Mouse (Mus musculus) MEL (cell line): ENCODE measurements at regions not wholly inside any gene's neighbourhood (a gene's known extent, or its start where the extent isn't known, plus 50 kb on each side); places are given as distances from the start of the nearest gene placed in this dataset.

ENCODE experiments used
- DNase-seq: peaks from one replicate; pipeline ENCODE4 v3.0.0; 2011; ENCODE audit warnings: low read depth, low spot score
- H3K27ac ChIP-seq: 2 replicates; pipeline ENCODE4 v1.5.1; 2012; ENCODE audit warnings: low read depth, mild to moderate bottlenecking, control low read depth, low read length, moderate library complexity; ENCODE audit not compliant: control insufficient read depth
- H3K27me3 ChIP-seq, 2 experiments: fragments of 150-350 bp in 1 of 2; sonication (generic) in 1 of 2; 2 replicates each; pipeline ENCODE4 v1.6.1; 2012; ENCODE audit warnings: low read length in 2 of 2, mild to moderate bottlenecking in 2 of 2, improper control_type of control experiment in 1 of 2, moderate library complexity in 1 of 2; ENCODE audit not compliant: insufficient read depth in 2 of 2, control insufficient read depth in 1 of 2
- H3K36me3 ChIP-seq, 2 experiments: 2 replicates each; pipeline ENCODE4 v1.6.1; 2012 to 2014; ENCODE audit warnings: low read length in 2 of 2, improper control_type of control experiment in 1 of 2, inconsistent platforms in 1 of 2, mild to moderate bottlenecking in 1 of 2; ENCODE audit not compliant: insufficient read depth in 2 of 2, control insufficient read depth in 1 of 2
- H3K4me1 ChIP-seq, 2 experiments: fragments of 150-350 bp in 1 of 2; sonication (generic) in 1 of 2; 2 replicates each; pipeline ENCODE4 v1.6.1; 2012; ENCODE audit warnings: low read length in 2 of 2, improper control_type of control experiment in 1 of 2, mild to moderate bottlenecking in 1 of 2; ENCODE audit not compliant: insufficient read depth in 2 of 2, control insufficient read depth in 1 of 2
- H3K4me3 ChIP-seq, 2 experiments: fragments of 150-350 bp in 1 of 2; sonication (generic) in 1 of 2; 2 replicates each; pipeline ENCODE4 v1.5.1; 2012; ENCODE audit warnings: low read depth in 2 of 2, low read length in 2 of 2, mild to moderate bottlenecking in 2 of 2, moderate library complexity in 2 of 2, control low read depth in 1 of 2, improper control_type of control experiment in 1 of 2; ENCODE audit not compliant: control insufficient read depth in 1 of 2, insufficient read depth in 1 of 2
- H3K79me2 ChIP-seq: 2 replicates; pipeline ENCODE4 v1.6.1; 2012; ENCODE audit warnings: mild to moderate bottlenecking, low read length, moderate library complexity; ENCODE audit not compliant: control insufficient read depth, poor library complexity, insufficient read depth
- H3K9ac ChIP-seq: 2 replicates; pipeline ENCODE4 v1.6.1; 2012; ENCODE audit warnings: low read depth, mild to moderate bottlenecking, control low read depth, low read length, moderate library complexity; ENCODE audit not compliant: control insufficient read depth, poor library complexity, severe bottlenecking
- H3K9me3 ChIP-seq: fragments of 150-350 bp; sonication (generic); replicated peaks from 2 replicates; pipeline ENCODE4 v1.6.1; 2012; ENCODE audit warnings: mild to moderate bottlenecking, low read length, improper control_type of control experiment, moderate library complexity; ENCODE audit not compliant: insufficient read depth
- BHLHE40 ChIP-seq: IDR thresholded peaks from 2 replicates; pipeline ENCODE4 v1.6.1; 2012; ENCODE audit warnings: low read depth, mild to moderate bottlenecking, inconsistent platforms, low read length, improper control_type of control experiment, borderline replicate concordance
- CHD2 ChIP-seq: IDR thresholded peaks from 2 replicates; pipeline ENCODE4 v1.6.1; 2011; ENCODE audit warnings: low read length, improper control_type of control experiment
- EP300 ChIP-seq, 2 experiments: IDR thresholded peaks; 2 replicates each; pipeline ENCODE4 v1.6.1; 2011; ENCODE audit warnings: improper control_type of control experiment in 2 of 2, low read length in 2 of 2, low read depth in 1 of 2, mild to moderate bottlenecking in 1 of 2
- ETS1 ChIP-seq: IDR thresholded peaks from 2 replicates; pipeline ENCODE4 v1.6.1; 2012; ENCODE audit warnings: low read depth, mild to moderate bottlenecking, inconsistent platforms, low read length, improper control_type of control experiment, moderate library complexity
- GATA1 ChIP-seq: IDR thresholded peaks from 2 replicates; pipeline ENCODE4 v1.6.1; 2011; ENCODE audit warnings: low read depth, low read length, improper control_type of control experiment
- KAT2A ChIP-seq: conservative IDR thresholded peaks from 2 replicates; pipeline ENCODE4 v1.6.1; 2012; ENCODE audit warnings: low read depth, low read length, improper control_type of control experiment, inconsistent platforms
- MAFK ChIP-seq: IDR thresholded peaks from 2 replicates; pipeline ENCODE4 v1.6.1; 2011; ENCODE audit warnings: low read depth, mild to moderate bottlenecking, low read length, improper control_type of control experiment, borderline replicate concordance
- MEF2A ChIP-seq: IDR thresholded peaks from 2 replicates; pipeline ENCODE4 v1.6.1; 2014; ENCODE audit warnings: low read depth, mild to moderate bottlenecking, inconsistent platforms, low read length, improper control_type of control experiment; ENCODE audit not compliant: poor library complexity, insufficient replicate concordance, severe bottlenecking; ENCODE audit errors: extremely low read depth
- MXI1 ChIP-seq: IDR thresholded peaks from 2 replicates; pipeline ENCODE4 v1.6.1; 2011; ENCODE audit warnings: mild to moderate bottlenecking, low read depth, low read length, improper control_type of control experiment
- POLR2A ChIP-seq, 2 experiments: IDR thresholded peaks; 2 replicates each; pipeline ENCODE4 v1.6.1; 2011 to 2012; ENCODE audit warnings: low read length in 2 of 2, mild to moderate bottlenecking in 2 of 2, control low read depth in 1 of 2, improper control_type of control experiment in 1 of 2, low read depth in 1 of 2, moderate library complexity in 1 of 2; ENCODE audit not compliant: control insufficient read depth in 1 of 2, insufficient read depth in 1 of 2, poor library complexity in 1 of 2
- POLR2AphosphoS5 ChIP-seq: IDR thresholded peaks from 2 replicates; pipeline ENCODE4 v1.6.1; 2012; ENCODE audit warnings: low read depth, borderline replicate concordance, mild to moderate bottlenecking, inconsistent platforms, low read length, moderate library complexity, mixed read lengths
- TBP ChIP-seq: IDR thresholded peaks from 2 replicates; pipeline ENCODE4 v1.8.0; 2011; ENCODE audit warnings: low read depth, low read length, improper control_type of control experiment
- TCF12 ChIP-seq: IDR thresholded peaks from 2 replicates; pipeline ENCODE4 v1.6.1; 2014; ENCODE audit warnings: low read depth, mild to moderate bottlenecking, inconsistent platforms, low read length, improper control_type of control experiment, moderate library complexity
- USF1 ChIP-seq: IDR thresholded peaks from 2 replicates; pipeline ENCODE4 v1.6.1; 2014; ENCODE audit warnings: low read depth, mild to moderate bottlenecking, inconsistent platforms, low read length, improper control_type of control experiment, moderate library complexity
- ZC3H11A ChIP-seq: IDR thresholded peaks from 2 replicates; pipeline ENCODE4 v1.6.1; 2012; ENCODE audit warnings: low read depth, mild to moderate bottlenecking, inconsistent platforms, low read length, improper control_type of control experiment
- ZKSCAN1 ChIP-seq: IDR thresholded peaks from 2 replicates; pipeline ENCODE4 v1.6.1; 2012; ENCODE audit warnings: low read depth, mild to moderate bottlenecking, inconsistent platforms, low read length, improper control_type of control experiment, moderate library complexity
- ZMIZ1 ChIP-seq: IDR thresholded peaks from 2 replicates; pipeline ENCODE4 v1.6.1; 2012; ENCODE audit warnings: low read depth, mild to moderate bottlenecking, inconsistent platforms, low read length, improper control_type of control experiment, moderate library complexity

DNA sequence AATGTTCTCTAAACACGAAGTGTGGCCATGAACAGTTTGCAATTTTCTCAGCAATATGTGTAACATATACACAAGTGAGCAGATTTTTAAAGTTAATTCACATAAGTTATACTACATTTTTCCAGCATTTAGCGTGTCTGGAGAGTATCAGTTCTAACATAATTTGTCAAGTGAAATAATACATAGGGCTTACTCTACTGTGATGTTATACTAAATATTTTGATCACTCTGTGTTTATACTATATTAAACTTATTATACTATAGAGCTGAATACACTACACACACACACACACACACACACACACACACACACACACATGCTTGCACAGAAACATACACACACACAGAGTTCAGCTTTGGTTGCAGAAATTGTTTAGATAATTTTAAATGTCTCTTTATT, 155.3 kb upstream of the Fbxl7 start:
- no peaks in the 10 kb centered on the region for H3K36me3 ChIP-seq
- no peak overlapping the region for H3K9ac ChIP-seq
- TF ChIP-seq POLR2AphosphoS5 (no peak), USF1 (no peak), EP300 (IDR thresholded peaks at IDR 0.05; ENCODE audit: low read depth in 1 of 2, low read length in 2 of 2) (no peak), ZC3H11A (no peak), MEF2A (no peak), MAFK (no peak), KAT2A (no peak)
- TF ChIP-seq, all 39 proteins: peak for 0
- H3K9me3 ChIP-seq: no peaks in the 10 kb centered on the region
- no peak for DNase-seq
- no peak overlapping the region for H3K27ac ChIP-seq
- H3K27me3 ChIP-seq: no peaks in the 10 kb centered on the region
- no peak overlapping the region for H3K4me3 ChIP-seq
- no peaks in the 10 kb centered on the region for H3K79me2 ChIP-seq
- H3K4me1 ChIP-seq: no peaks in the 10 kb centered on the region

DNA sequence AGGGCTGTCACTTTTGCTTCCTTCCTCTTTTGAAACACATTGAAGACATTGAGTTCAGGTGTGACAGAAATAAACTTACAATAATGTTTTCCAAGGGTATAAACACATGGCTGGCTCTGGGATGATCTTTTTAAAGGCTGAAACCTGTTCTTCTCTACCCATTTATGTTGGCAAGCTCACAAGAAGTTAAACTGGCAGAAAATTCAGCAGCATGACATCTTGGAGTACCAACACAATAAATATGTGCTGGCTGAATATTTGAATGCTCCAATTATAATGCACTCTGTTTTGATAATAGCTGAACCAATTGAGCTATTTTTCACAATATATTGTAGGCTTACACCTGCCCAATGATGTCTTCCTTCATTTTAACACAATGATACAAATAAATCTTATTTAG, 168.1 kb upstream of the Fbxl7 start:
- no peaks in the 10 kb centered on the region for H3K4me1 ChIP-seq
- TF ChIP-seq MAFK (no peak), ZKSCAN1 (no peak), KAT2A (no peak), POLR2A (IDR thresholded peaks at IDR 0.05; ENCODE audit: control insufficient read depth in 1 of 2, insufficient read depth in 1 of 2, low read depth in 1 of 2, low read length in 2 of 2, poor library complexity in 1 of 2) (no peak), TBP (no peak), TCF12 (no peak), ETS1 (no peak), MXI1 (no peak), GATA1 (no peak), ZMIZ1 (no peak), POLR2AphosphoS5 (no peak), CHD2 (no peak), ZC3H11A (no peak), BHLHE40 (no peak)
- no peak overlapping the region for H3K9ac ChIP-seq
- H3K9me3 ChIP-seq: no peaks in the 10 kb centered on the region
- no peaks in the 10 kb centered on the region for H3K79me2 ChIP-seq
- no peaks in the 10 kb centered on the region for H3K27me3 ChIP-seq
- no peaks in the 10 kb centered on the region for H3K36me3 ChIP-seq
- no peak for DNase-seq
- H3K4me3 ChIP-seq: no peak overlapping the region
- no peak overlapping the region for H3K27ac ChIP-seq
